Mouse (Mus musculus) adrenal gland, postnatal 25 days (tissue): Measurements from ENCODE around the gene Prdm8. TPM values are rescaled to one million over a fixed set of nuclear protein-coding genes. Genes with fewer than 3 reads are reported as not detected.

Experiments used
- DNase-seq: peaks from one replicate; pipeline ENCODE4 v3.0.0; 2021; ENCODE audit warnings: mixed read lengths
- long read RNA-seq: library from polyadenylated mRNA; stranded (forward); transcript quantifications from one replicate; pipeline ENCODE4 v2.0.0, GENCODE M21; 2021
- total RNA-seq: library from RNA; stranded (reverse); gene quantifications from 2 replicates; pipeline ENCODE4 v1.2.3, GENCODE M21; 2021

Prdm8 gene
- 0.19 TPM in 1 of 2 replicates, not detected in the other for total RNA-seq
- long read RNA-seq = 0 reads

DNA sequence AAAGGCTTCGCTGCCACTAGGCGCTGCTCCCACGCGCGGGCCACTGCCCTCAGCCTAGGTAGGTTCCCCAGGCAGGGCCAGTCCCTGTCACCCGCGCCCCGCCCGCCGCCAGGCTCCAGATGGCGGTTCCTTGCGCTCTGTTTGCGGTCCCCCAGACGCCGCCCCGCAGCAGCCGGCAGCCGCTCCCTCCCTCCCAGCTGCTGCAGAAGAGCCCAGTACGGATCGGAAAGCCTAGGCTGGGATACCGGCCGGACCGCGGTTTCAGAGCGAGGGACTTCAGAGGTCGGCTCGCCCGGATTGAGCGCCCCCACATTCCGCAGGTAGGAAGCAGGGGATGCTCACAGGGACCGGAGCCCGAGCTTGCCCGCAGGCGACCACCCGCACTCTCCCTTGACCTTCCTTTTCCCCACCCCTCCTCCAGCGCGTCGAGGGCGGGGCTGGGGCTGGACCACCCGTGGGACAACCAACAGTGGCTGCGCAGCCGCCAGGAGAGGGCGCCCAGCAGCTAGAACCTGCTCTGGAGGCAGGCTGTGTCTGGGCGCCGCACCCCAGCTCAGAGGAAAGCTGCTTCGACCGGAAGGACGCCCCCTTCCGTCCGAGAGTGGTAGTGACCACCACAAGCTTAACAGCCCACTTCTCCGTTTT, at the start of gene Prdm8:
TSS of gene Prdm8 (plus strand) at position 19 of the 645 bp plus-strand sequence.
- DNase-seq = peak; percentile 76

DNA sequence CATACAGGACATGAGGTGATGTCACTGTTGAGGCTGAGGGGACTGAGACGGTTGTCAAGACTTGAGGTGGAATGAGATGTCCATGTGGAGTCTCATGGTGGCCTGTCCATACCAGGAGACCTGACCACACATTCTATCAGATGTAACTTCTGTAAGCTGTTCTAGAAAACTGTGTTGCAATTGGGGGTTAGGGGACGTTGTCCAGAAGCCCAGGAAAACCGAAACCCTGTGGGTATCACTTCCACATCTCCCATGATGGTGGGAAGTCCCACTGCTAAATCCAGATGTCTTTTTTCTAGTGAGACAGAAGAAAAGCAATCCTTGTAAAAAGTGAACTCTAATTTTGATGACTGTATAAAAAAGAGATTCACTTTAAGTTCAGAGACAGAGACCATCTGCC, 39.9 kb upstream of the Prdm8 start:
- DNase-seq = no peak

DNA sequence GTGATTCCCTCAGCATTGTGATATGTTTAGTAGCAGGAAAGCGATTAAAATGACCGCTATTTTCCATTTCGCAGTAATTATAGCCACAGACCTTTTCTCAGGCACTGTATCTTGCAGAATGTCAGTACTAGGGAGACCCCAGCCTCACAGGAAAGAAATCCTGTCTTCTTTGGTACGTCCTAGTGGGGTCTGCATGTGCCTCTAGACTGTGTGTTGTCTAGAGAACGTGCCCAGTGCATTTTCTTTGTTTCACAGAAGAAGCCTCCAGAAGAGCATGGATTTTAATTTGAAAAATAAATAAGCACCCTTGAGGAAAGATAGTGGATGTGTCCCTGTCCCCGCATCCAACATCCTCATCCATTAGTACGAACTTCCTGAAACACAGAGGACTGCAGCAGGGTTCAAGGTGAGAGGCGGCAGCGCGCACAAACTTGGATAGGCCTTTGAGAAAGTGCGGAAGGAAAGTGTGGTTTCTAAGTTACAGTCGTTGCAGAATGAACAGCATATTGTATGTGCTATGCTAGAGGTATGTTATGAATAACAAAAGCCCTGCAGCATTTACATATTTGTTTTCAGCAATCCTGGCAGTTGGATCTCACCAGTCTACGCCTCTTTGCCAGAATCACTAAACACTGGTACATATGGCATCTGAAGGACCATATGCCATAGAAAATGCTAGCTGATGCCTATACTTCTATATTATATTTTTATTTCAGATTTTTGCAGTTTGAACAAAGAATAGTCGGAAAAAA, 28.3 kb upstream of the Prdm8 start:
- DNase-seq = no peak

DNA sequence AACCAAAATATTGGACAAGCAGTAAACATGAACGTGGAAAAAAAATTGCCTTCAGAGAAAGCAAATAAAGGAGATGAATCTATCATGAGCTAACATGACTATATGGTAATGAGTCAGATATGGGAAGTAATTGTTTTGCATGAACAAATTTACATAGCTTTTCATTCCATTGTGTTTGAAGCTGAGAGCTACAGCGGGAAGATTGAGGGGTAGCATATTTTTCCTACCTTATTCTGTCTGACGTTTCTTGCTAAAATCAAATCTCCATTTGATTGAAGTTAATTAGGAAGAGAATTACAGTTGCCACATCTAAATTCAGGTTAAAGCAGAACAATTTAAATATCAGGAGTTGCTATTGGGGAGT, 27.7 kb upstream of the Prdm8 start:
- no peak for DNase-seq

DNA sequence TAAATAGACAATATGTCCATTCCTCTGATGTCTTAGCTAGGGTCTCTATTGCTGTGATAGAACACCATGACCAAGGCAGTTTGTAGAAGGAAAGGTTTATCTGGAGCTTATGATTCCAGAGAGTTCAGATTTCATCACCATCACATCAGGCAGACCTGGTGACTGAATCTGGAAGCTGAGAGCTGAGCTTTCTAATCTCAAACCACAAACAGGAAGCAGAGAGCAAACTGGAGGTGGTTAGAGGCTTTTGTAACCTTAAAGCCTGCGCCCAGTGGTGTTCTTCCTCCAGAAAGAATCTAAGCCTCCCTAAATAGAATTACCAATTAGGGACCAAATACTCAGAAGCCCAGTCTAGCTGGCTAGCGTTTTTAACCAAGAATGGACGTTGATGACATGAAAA, 20.1 kb upstream of the Prdm8 start:
- DNase-seq = no peak

DNA sequence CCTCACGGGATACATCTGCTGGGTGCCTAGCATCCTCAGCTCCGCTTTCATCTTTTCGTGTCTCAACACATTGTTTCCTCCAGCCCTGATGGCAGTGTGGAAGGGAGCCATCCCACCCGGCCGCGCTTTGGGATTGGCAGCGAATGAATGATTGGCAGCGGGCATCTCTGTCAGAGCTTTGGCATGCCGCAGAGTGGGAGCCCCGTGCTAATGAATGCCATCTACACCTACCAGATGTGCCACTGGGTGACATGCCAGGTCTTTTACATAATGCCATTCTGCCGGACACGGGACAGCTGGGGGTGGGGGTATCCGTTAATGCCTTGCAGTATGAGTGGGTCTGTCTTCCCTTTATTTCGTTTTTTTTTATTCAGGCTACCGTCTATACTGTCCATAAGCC, 882 bp upstream of the Prdm8 start:
- DNase-seq = no peak

DNA sequence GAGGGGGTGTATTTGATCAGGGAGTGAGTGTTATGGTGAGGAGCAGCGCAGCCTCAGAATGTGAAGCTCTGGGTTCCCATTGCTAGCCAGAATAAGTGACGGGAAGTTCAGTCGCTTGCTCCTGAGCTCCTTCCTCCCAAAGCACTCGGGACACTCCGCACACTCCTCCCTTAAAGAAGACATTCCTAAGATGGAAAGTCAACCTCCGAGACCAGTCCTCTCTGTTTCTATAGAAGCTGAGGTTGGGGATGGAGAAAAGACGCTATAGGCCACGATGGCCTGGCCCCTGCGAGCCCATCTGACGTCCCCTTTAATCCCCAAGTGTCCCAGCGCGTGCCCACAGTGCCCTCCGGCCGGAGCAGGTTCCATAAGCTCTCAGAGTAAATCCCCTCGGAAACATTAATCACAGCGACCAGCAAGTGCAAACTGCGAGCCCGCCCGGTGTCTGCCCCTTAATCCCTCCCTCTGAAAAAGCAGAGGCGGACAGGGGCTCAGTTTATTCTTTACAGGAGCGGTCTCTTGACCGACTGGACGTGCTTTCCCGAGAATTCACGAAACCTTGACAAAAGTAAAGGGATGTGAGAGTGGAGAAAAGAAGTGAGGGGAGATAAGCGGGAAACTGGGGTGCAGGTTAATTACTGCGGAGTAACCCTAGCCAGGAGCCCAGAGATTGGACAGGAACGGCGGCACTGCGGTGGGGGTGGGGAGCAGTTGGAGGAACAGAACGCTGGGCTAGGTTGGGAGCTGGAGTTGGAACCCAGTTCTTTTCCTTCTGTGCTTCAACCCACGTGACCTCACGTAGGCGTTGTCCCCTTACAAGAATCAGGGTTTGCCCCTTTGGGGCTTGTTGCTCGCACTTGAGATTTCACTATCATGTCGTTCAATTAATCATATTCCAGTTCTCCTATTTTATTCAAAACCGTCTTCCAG, 1.6 kb downstream of the Prdm8 start:
- DNase-seq = no peak

DNA sequence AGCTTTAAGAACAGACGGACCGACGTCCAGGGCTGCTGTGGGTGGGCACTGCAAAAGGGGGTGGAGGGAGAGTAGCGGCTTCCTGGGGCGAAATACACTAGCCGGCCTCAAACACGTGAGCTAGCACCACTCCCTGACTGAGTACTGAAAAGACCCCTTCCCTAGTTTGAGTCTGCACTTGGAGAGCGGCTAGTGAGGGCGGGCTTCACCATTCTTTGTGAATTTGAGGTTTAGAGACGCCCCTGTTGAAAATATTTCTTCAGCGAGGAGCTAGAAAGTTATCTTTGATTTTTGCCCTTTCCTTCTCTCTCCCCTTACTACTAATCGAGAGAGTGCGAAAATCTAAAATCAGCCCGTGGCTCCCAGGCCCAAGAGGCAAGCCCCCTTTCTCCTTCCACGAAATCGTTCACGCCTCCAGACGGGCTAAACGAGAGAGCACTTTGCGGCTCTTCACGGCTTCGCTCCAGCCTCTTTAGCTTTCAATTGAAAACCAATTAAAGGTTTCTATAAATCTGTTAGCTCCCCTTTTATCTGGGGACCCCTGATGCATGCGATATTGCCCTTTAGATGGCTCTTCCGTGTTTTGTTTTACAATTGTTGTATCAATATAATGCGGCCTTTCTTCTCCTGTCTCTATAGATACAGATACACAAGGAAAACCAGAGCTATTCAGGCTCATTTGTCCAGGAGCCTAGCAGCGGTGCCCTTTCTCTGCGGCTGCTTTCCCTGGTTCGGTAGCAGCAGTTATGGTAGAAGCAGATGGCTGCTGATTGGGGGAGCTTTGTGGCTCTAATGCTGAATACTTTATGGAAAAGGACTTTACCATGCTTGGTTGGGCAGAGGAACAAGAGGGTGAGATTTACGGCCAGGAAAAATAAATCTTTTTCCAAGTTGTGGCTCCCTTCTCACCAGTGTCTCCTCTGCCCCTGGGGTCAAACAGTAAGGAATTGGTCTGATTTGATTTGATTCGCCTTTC, 2.7 kb downstream of the Prdm8 start:
- no peak for DNase-seq

DNA sequence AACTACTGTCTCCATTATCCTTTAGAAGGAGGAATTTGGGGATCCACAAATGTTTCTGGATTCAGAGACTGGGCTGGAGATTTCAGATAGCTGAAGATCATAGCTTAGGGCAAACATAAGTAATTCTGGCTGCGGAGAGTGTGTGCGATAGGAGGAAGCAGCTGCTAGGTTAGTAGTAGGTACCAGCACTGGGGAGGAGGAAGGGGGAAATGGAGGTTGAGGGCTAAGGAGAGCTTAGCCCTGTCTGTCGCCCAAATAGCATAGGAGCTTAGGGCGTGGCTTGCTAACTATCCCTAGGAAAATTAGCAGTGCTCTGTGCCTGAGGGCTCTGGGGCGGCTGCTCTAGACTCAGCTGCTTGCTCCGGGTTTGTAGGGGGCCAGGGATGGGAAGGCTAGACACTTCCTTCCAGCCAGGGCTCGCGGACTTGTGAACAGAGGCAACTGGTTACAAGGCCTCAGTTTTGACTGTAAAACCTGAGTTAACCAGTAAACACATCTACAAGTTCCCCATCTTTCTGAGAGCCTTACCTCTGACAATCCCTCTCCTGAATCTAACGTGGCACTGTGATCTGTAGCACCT, 4.7 kb downstream of the Prdm8 start:
- no peak for DNase-seq

DNA sequence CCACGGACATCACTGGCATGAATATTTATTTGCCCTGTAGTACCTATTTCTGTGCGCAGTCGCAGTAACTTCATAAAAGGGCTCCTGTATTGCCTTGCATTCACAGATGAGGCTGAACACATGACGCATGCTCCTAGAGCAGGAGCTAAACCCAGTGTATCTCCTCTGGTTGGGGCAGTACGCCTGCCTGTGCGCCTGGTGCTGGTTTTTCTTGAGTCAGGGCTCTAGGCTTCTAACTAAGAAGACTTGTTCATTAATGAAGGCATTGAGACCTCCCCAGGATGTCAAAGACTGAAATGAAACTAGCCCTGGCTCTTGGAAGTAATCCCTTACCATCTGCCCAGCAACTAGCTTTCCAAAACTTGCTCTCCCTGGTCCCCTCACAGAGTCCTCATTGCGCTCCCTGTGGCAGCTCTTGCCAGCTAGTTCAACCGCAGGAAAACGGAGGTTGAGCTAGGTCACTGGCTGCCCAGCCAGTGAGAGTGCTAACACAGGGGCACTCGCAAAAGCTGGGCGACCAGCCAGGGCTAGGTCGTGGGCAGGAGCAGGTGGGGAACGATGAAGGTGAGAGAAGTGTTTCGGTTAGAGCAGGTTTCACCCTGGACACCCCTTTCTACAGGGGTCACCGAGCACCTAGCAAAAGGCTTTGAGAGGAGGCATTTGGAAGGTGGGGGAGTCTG, 5.6 kb downstream of the Prdm8 start:
- DNase-seq = no peak

DNA sequence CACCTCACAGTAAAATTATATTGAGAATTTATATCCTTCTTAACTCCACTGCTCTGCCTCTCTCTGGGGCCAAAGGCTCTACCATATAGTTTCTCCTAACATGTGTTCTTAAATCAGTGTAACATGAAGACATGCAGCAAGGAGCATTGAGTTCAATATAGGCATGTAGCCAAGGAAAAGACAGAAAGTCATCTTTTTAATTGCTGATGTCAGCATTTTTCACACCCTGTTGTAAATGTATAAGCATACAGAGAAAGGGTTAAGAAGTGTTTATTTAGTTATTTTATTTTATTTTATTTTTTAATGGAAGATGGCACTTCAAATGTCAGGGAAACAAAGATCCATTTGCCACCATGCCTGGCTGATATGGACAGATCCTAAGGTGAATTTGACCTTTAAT, 6.7 kb downstream of the Prdm8 start:
- no peak for DNase-seq

DNA sequence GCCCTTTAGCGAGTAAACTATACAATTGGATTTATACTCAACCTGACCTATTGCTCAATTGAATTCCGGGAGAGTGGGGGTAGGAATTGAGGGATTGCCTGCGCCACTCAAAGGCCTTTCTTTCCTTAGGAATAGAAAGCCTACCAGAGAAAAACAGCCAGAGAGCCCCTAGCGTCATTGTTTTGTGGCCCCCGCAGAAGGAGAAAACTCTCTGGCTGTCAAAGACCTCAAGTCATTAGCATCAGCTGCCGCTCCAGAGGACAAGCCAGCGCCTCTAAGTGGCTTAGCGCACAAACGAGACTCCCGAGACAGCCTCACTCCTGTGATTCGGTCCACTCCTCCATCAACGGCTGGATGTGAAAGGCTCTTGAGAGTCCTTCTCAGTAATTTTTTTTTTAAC, 12.6 kb downstream of the Prdm8 start:
- DNase-seq = no peak

DNA sequence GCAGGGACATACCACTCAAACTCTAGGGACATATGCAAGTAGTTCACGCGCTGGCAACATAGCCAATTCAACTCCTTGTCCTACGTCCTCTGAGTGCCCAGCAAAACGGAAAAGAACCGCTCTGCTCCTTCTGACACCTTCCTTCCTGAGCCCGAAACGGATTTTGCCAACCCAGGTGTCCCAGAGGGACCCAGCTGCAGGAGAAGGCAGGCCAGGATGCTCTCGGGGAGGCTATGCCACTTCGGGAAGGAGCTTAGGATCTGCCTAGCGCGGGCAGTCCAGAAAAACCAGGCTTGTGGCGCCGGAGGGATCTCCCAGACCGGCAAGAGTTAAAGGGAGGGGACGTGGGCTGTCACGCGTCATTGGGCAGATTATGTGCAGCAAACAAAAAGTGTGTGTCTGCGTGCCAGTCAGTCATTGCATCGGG, 13.5 kb downstream of the Prdm8 start:
- DNase-seq = no peak

DNA sequence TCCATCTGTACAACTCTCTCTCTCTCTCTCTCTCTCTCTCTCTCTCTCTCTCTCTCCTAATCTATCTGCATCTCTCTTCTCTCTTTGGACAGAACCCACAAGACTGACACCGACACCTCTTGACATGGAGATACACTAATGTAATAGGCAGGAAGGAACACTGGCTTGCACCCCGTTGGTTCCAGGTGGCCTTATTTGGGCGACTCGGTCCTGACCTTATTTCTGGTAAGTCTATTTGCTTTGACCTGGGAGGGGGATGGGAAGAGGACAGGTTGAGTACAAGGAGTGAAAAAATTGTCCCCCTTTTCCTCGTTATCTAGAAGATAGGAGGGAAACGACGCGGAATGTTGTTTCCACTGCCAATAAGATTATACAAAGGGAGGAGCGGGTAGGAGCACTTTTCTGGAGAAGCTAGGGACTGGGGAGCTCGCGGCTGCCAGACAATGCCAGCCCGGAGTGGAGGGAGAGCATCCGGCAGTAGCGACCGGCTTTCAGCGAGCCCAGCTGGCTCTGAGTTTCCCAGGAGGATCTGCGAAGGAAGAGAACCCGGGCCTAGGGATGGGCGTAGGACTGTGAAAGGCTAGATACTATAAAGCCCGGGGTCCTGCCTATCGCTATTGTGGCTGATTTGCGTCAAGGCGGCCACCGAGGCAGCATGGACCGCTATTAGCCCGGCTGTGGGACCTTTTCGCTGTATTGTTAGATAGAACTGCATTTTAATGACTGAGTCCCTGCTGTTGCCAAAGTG, 14.1 kb downstream of the Prdm8 start:
- DNase-seq = no peak

DNA sequence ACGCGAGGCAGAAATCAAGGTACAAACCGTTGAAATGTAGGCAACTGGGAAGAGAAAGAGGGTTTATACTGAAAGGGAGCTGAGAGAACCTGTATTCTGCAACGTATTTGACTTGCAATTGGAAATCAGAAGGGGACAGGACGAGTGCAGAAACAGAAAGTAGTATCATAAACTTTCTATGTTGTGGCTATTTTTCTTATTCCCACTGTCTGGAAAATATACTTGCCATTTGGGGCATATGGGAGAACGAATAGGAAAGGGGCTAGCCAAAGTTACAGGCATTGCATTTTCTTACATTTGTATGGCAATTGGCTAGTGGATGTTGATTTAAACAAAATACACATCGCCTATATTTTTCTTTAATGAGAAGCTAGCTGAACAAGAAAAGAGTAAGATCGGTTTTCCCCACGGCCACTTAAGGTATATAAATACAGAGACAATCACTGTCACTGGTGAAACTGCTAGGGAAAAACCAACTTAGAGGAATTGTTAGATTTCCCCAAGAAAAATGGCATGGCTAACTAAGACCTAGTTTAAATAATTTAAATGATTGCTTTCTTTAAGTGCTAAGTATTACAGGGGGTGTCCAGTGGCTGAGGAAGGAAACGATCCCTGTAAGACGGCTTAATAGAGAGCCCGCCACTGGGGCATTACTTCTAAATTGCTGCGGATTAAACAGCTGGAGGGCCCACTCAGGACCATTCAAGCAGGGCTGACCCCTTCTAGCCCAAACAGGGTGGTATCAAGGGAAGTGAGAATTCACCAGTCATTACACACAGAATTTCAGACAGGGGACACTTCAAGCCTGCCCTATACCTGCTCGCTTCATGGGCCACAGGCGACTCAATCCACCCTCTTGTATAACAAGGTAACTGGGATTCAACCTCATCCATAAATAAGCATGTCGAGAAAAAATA, 14.9 kb downstream of the Prdm8 start:
- no peak for DNase-seq

DNA sequence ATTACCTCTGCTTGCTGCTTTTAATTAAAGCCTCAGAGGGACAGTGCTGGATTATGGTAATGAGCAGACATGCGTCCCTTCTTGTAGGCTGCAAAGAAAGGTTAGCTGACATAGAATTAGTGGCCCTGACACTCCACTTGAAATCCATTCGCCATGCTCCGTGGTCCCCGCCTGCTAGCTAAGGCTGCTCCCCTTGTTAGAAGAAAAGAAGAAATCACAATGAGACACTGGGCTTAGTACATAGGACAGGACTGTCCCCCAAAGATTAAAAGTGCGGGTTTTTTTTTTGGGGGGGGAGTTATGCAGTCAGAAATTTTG, 15.6 kb downstream of the Prdm8 start:
- no peak for DNase-seq

DNA sequence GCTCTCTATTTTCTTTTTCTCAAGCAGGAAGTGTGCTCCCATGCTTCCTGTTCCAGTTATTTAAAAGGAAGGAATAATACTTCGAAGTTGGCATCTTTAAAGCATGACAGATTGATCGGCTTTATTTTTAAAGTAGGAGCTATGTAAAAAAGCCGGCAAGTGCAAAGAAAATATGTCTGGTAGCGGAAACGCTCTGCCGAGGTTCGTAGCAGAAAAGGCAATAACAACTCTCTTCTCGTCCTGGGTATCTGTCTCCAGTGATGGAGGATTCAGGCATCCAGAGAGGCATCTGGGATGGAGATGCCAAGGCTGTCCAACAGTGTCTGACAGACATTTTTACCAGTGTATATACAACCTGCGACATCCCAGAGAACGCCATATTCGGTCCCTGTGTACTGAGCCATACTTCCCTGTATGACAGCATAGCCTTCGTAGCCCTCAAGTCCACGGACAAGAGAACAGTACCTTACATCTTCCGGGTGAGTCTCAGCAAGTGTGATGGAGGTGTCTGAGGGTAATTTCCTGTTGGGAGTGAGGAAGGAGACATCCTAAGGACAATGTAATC, 16.1 kb downstream of the Prdm8 start:
- DNase-seq = no peak

DNA sequence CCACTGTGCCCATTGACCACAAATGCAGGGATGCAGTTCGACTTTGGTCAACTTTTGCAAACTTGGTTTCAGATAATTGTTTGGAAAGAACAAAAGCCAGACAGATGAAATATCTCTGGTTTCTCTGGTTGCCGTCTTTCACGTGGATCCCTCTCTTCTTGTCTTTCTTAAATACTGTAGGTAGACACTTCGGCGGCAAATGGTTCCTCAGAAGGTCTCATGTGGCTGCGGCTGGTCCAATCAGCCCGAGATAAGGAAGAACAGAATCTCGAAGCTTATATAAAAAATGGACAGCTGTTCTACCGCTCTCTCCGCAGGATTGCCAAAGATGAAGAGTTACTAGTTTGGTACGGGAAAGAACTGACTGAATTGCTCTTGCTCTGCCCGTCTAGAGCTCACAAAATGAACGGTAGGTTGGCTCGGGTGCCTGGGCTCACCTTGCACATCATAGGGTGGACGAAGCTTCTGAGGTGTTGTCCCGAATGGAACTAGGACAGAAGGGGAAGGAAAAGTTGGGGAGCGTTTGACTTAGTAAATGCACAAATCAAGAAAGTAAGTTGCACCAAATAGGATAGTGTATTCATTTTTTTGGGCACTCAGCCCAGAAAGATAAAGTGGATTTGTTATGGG, 17.4 kb downstream of the Prdm8 start:
- DNase-seq = no peak
